Mouse (Mus musculus): ENCODE data around the gene Slc22a20.
A peak's percentile ranks its signal among the peaks of the same experiment; 100 is the strongest.

Slc22a20 gene

GRCm38 (mm10) chr19:5986043-5986442 lies at the start of gene Slc22a20:
Gene Slc22a20, minus strand, starts transcription at chr19:5986143.
- no peak for DNase-seq (ENCODE audit: low spot score in 2 of 2)

GRCm38 (mm10) chr19:6030520-6031280 lies 44.8 kb upstream of the Slc22a20 start:
- no peak for DNase-seq (ENCODE audit: low spot score in 2 of 2)

GRCm38 (mm10) chr19:6029426-6029825 lies 43.5 kb upstream of the Slc22a20 start:
- no peak for DNase-seq (ENCODE audit: low spot score in 2 of 2)

GRCm38 (mm10) chr19:6028991-6029390 lies 43.0 kb upstream of the Slc22a20 start:
- no peak for DNase-seq (ENCODE audit: low spot score in 2 of 2)

- DNase-seq (ENCODE audit: low spot score in 2 of 2): no peak
Measured at GRCm38 (mm10) chr19:6023930-6024329, 38.0 kb upstream of the Slc22a20 start.

GRCm38 (mm10) chr19:6023059-6023458 lies 37.1 kb upstream of the Slc22a20 start:
- DNase-seq (ENCODE audit: low spot score in 2 of 2): no peak

GRCm38 (mm10) chr19:6020276-6020675 lies 34.3 kb upstream of the Slc22a20 start:
- no peak for DNase-seq (ENCODE audit: low spot score in 2 of 2)

- DNase-seq (ENCODE audit: low spot score in 2 of 2): peak; percentile 77 to 89
Measured at GRCm38 (mm10) chr19:6018142-6019089, 32.5 kb upstream of the Slc22a20 start.

GRCm38 (mm10) chr19:6016532-6016931 lies 30.6 kb upstream of the Slc22a20 start:
- no peak for DNase-seq (ENCODE audit: low spot score in 2 of 2)

GRCm38 (mm10) chr19:6015511-6016315 lies 29.8 kb upstream of the Slc22a20 start, which contains the start of gene Capn1:
Gene Capn1, minus strand, starts transcription at chr19:6015897.
- DNase-seq (ENCODE audit: low spot score in 2 of 2): peak in 1 of 2 experiments; percentile 63

- DNase-seq (ENCODE audit: low spot score in 2 of 2): no peak
Measured at GRCm38 (mm10) chr19:6014991-6015510, 29.1 kb upstream of the Slc22a20 start.

GRCm38 (mm10) chr19:6013691-6014090 lies 27.7 kb upstream of the Slc22a20 start:
- no peak for DNase-seq (ENCODE audit: low spot score in 2 of 2)

GRCm38 (mm10) chr19:6009137-6009536 lies 23.2 kb upstream of the Slc22a20 start:
- DNase-seq (ENCODE audit: low spot score in 2 of 2): no peak

GRCm38 (mm10) chr19:6007013-6007412 lies 21.1 kb upstream of the Slc22a20 start:
- no peak for DNase-seq (ENCODE audit: low spot score in 2 of 2)

GRCm38 (mm10) chr19:6005541-6005940 lies 19.6 kb upstream of the Slc22a20 start:
- no peak for DNase-seq (ENCODE audit: low spot score in 2 of 2)

- DNase-seq (ENCODE audit: low spot score in 2 of 2): no peak
Measured at GRCm38 (mm10) chr19:5999969-6000368, 14.0 kb upstream of the Slc22a20 start.

- no peak for DNase-seq (ENCODE audit: low spot score in 2 of 2)
Measured at GRCm38 (mm10) chr19:5998180-5998579, 12.2 kb upstream of the Slc22a20 start.

- DNase-seq (ENCODE audit: low spot score in 2 of 2): no peak
Measured at GRCm38 (mm10) chr19:5994711-5995110, 8.8 kb upstream of the Slc22a20 start.

- DNase-seq (ENCODE audit: low spot score in 2 of 2): no peak
Measured at GRCm38 (mm10) chr19:5992012-5992411, 6.1 kb upstream of the Slc22a20 start.

- no peak for DNase-seq (ENCODE audit: low spot score in 2 of 2)
Measured at GRCm38 (mm10) chr19:5991467-5991866, 5.5 kb upstream of the Slc22a20 start.

GRCm38 (mm10) chr19:5990921-5991320 lies 5.0 kb upstream of the Slc22a20 start:
- DNase-seq (ENCODE audit: low spot score in 2 of 2): no peak
